Mouse (Mus musculus) forelimb bud, embryonic 11.5 days (tissue): Measurements from ENCODE around the gene Dtnbp1.

Experiments
- DNase-seq: peaks from one replicate; pipeline ENCODE4 v3.0.0-alpha.2; 2012; ENCODE audit warnings: low read depth, low spot score

Gene Dtnbp1

GRCm38 (mm10) chr13:45001911-45002615 lies at the start of gene Dtnbp1:
Gene Dtnbp1, minus strand, starts transcription at chr13:45002147.
- peak; percentile 70 for DNase-seq

- no peak for DNase-seq
Measured at GRCm38 (mm10) chr13:45049261-45050020, 47.5 kb upstream of the Dtnbp1 start.

- no peak for DNase-seq
Measured at GRCm38 (mm10) chr13:45043466-45043865, 41.5 kb upstream of the Dtnbp1 start.

- DNase-seq: no peak
Measured at GRCm38 (mm10) chr13:45040741-45041140, 38.8 kb upstream of the Dtnbp1 start.

- DNase-seq: no peak
Measured at GRCm38 (mm10) chr13:45040195-45040594, 38.2 kb upstream of the Dtnbp1 start.

GRCm38 (mm10) chr13:45036417-45036816 lies 34.5 kb upstream of the Dtnbp1 start:
- DNase-seq: peak; percentile 51

GRCm38 (mm10) chr13:45034759-45035158 lies 32.8 kb upstream of the Dtnbp1 start:
- peak; percentile 52 for DNase-seq

GRCm38 (mm10) chr13:45033360-45033759 lies 31.4 kb upstream of the Dtnbp1 start:
- DNase-seq: no peak

- no peak for DNase-seq
Measured at GRCm38 (mm10) chr13:45032484-45032883, 30.5 kb upstream of the Dtnbp1 start.

- DNase-seq: no peak
Measured at GRCm38 (mm10) chr13:45031748-45032147, 29.8 kb upstream of the Dtnbp1 start.

GRCm38 (mm10) chr13:45031314-45031713 lies 29.4 kb upstream of the Dtnbp1 start:
- DNase-seq: no peak

- peak; percentile 93 for DNase-seq
Measured at GRCm38 (mm10) chr13:45030830-45031229, 28.9 kb upstream of the Dtnbp1 start.

- DNase-seq: no peak
Measured at GRCm38 (mm10) chr13:45029791-45030190, 27.8 kb upstream of the Dtnbp1 start.

GRCm38 (mm10) chr13:45026291-45026690 lies 24.3 kb upstream of the Dtnbp1 start:
- no peak for DNase-seq

GRCm38 (mm10) chr13:45024821-45025220 lies 22.9 kb upstream of the Dtnbp1 start:
- no peak for DNase-seq

GRCm38 (mm10) chr13:45023356-45024150 lies 21.6 kb upstream of the Dtnbp1 start:
- no peak for DNase-seq

- peak; percentile 46 for DNase-seq
Measured at GRCm38 (mm10) chr13:45008150-45008549, 6.2 kb upstream of the Dtnbp1 start.

GRCm38 (mm10) chr13:45007726-45008125 lies 5.8 kb upstream of the Dtnbp1 start:
- DNase-seq: no peak

GRCm38 (mm10) chr13:45006483-45006882 lies 4.5 kb upstream of the Dtnbp1 start:
- peak; percentile 36 for DNase-seq

GRCm38 (mm10) chr13:45005861-45006260 lies 3.9 kb upstream of the Dtnbp1 start:
- DNase-seq: no peak

- no peak for DNase-seq
Measured at GRCm38 (mm10) chr13:45004987-45005592, 3.1 kb upstream of the Dtnbp1 start.

- DNase-seq: no peak
Measured at GRCm38 (mm10) chr13:45003026-45003425, 1.1 kb upstream of the Dtnbp1 start.
